Comparison of ENCODE assay signal across 8 mouse cellular contexts in genomic region chr2:181287338-181287957, GRCm38 (mm10). TPM values are rescaled to one million over a fixed set of nuclear protein-coding genes. Genes with fewer than 3 reads are reported as not detected.
DNase-seq lines count a peak whose midpoint lies in the region; ATAC-seq and TF ChIP-seq lines count a peak whose summit lies in the region.

No protein-coding gene starts in this region.

- H3K36me3 ChIP-seq in G1E (replicated peaks) (peaks cover 59% of the 10 kb centered on the region), macrophage (ENCODE audit: inconsistent target) (0 out of 2 replicates have a peak, but pooled peaks cover 4% of the 10 kb centered on the region)
- H3K36me3 ChIP-seq in forebrain, embryonic 14.5 days (ENCODE audit: control insufficient read depth, insufficient read depth, low read length), result peaks cover 6% of the 10 kb centered on the region; the same call in 1 of the 2 replicates

- H3K27ac ChIP-seq in forebrain, embryonic 14.5 days (ENCODE audit: low read depth, low read length), result peak overlapping the region; percentile 96
- peak overlapping the region; percentile 89 for H3K27ac ChIP-seq in macrophage

- WGBS in forebrain, embryonic 14.5 days, result 0% methylated on average over 13 of the region's 71 CpGs
- 0% methylated on average over 19 of the region's 71 CpGs for WGBS in macrophage (ENCODE audit: missing documents)

- peaks cover 72% of the 10 kb centered on the region for H3K79me2 ChIP-seq in macrophage (ENCODE audit: inconsistent target)

- H3K4me3 ChIP-seq in G1E (ENCODE audit: low read depth, low read length) (peak overlapping the region; percentile 79), macrophage (ENCODE audit: inconsistent target) (peak overlapping the region; percentile 69)
- H3K4me3 ChIP-seq in forebrain, embryonic 14.5 days (ENCODE audit: low read depth, low read length), result peak overlapping the region; percentile 71

- peak; percentile 64 for ATAC-seq in G1E (ENCODE audit: extremely low read depth, insufficient number of reproducible peaks, low FRiP score, poor library complexity, severe bottlenecking)
- ATAC-seq in forebrain, embryonic 14.5 days, result peak; percentile 83
- ATAC-seq in hematopoietic stem cell, adult 5-6 weeks (replicated peaks in 1 of 2; ENCODE audit: insufficient read depth in 1 of 2, low FRiP score in 2 of 2, low TSS enrichment in 1 of 2, low read depth in 1 of 2, poor library complexity in 2 of 2, severe bottlenecking in 2 of 2), result peak; percentile 40 to 64; a peak in 3 of 4 replicates

- peak overlapping the region; percentile 62 for H3K4me2 ChIP-seq in forebrain, embryonic 14.5 days (ENCODE audit: low read length)

- no peaks in the 10 kb centered on the region for H3K9me3 ChIP-seq in G1E (replicated peaks)
- no peaks in the 10 kb centered on the region for H3K9me3 ChIP-seq in forebrain, embryonic 14.5 days (replicated peaks; ENCODE audit: control insufficient read depth, low read length)

- H3K27me3 ChIP-seq in G1E (ENCODE audit: insufficient read depth, low read length), result no peaks in the 10 kb centered on the region
- H3K27me3 ChIP-seq in forebrain, embryonic 14.5 days (replicated peaks; ENCODE audit: control insufficient read depth, insufficient read depth, low read length), result no peaks in the 10 kb centered on the region

- peaks cover 31% of the 10 kb centered on the region for H3K4me1 ChIP-seq in G1E (ENCODE audit: insufficient read depth, low read depth, low read length)
- H3K4me1 ChIP-seq in forebrain, embryonic 14.5 days (ENCODE audit: control insufficient read depth, insufficient read depth, low read length), result peaks cover 19% of the 10 kb centered on the region; the same call in 1 of the 2 replicates

- peak overlapping the region; percentile 93 for H3K9ac ChIP-seq in forebrain, embryonic 14.5 days (ENCODE audit: low read length)

- DNase-seq in G1E (ENCODE audit: low spot score), result peak; percentile 93
- peak; percentile 55 for DNase-seq in c-Kit-positive CD71-positive TER-119-negative erythroid progenitor cells, embryonic 14.5 days (ENCODE audit: low read depth)
- peak; percentile 79 for DNase-seq in forebrain, embryonic 14.5 days (ENCODE audit: low spot score)
- peak; percentile 67 to 79 for DNase-seq in layer of hippocampus, postnatal 25 days (ENCODE audit: extremely low spot score in 1 of 2, low spot score in 1 of 2)
- DNase-seq in retina, postnatal 7 days (ENCODE audit: low read depth, low spot score), result peak; percentile 74
- peak; percentile 78 to 79 for DNase-seq in urinary bladder, adult 18-20 months (ENCODE audit: low spot score in 2 of 2)

- no peak for TF ChIP-seq CTCF in G1E (IDR thresholded peaks at IDR 0.05; ENCODE audit: low read depth, low read length)

RNA-seq across cellular contexts. Expression of gene Gmeb2, which starts 0.4 kb away (rescaled TPM):
- total RNA-seq in G1E (2014; fragmentation: Nextera tagmentation) (40.8 and 50.0 TPM in 2 replicates), G1E (2017) (12.8 and 15.6 TPM in 2 replicates)
- polyA plus RNA-seq in G1E (2012) (12.2 and 18.1 TPM in 2 replicates), macrophage (2018) (8.9 to 11.2 TPM (median 10.8 TPM) in 3 replicates)
- polyA plus RNA-seq in forebrain, embryonic 14.5 days (2014; fragmentation: Nextera tagmentation; extraction: Ambion mirVana), result 19.2 and 21.5 TPM in 2 replicates
- total RNA-seq in hematopoietic stem cell, adult 5-6 weeks (2017), result 14.8 and 16.9 TPM in 2 replicates
- total RNA-seq in layer of hippocampus, postnatal 25 days (2021), result 10 to 100 TPM; 16.7 to 21.1 TPM
- total RNA-seq in macrophage (2018; cell fraction: chromatin; rRNA removed), result 100 to 1,000 TPM in 6 of 26 experiments, 10 to 100 TPM in 20; 44.2 to 154 (median 63.9) TPM
- 10 to 100 TPM; 10.3 to 28.8 (median 12.7) TPM for total RNA-seq in macrophage (2018; cell fraction: cytosol; rRNA removed)
- total RNA-seq in macrophage (2018; cell fraction: nucleus; rRNA removed), result 100 to 1,000 TPM in 2 of 26 experiments, 10 to 100 TPM in 24; 27.3 to 108 (median 45.0) TPM

RNA-seq across cellular contexts. Expression of gene Stmn3, which starts 26.9 kb away (rescaled TPM):
- total RNA-seq in G1E (2014; fragmentation: Nextera tagmentation) (not detected in 2 replicates), G1E (2017) (not detected in 2 replicates)
- polyA plus RNA-seq in G1E (2012) (not detected in 2 replicates), macrophage (2018) (not detected in 3 replicates)
- 1,166 and 1,263 TPM in 2 replicates for polyA plus RNA-seq in forebrain, embryonic 14.5 days (2014; fragmentation: Nextera tagmentation; extraction: Ambion mirVana)
- not detected in 2 replicates for total RNA-seq in hematopoietic stem cell, adult 5-6 weeks (2017)
- total RNA-seq in layer of hippocampus, postnatal 25 days (2021), result 100 to 1,000 TPM; 567 to 677 TPM
- total RNA-seq in macrophage (2018; cell fraction: chromatin; rRNA removed), result not detected
- total RNA-seq in macrophage (2018; cell fraction: cytosol; rRNA removed), result under 1 TPM in 1 of 26 experiments, not detected in 25; 0.14 TPM
- not detected for total RNA-seq in macrophage (2018; cell fraction: nucleus; rRNA removed)

RNA-seq across cellular contexts. Expression of gene Rtel1, which starts 32.1 kb away (rescaled TPM):
- total RNA-seq in G1E (2014; fragmentation: Nextera tagmentation), result 79.8 and 89.5 TPM in 2 replicates
- total RNA-seq in G1E (2017), result 59.2 and 80.4 TPM in 2 replicates
- polyA plus RNA-seq in G1E (2012), result 17.9 and 24.5 TPM in 2 replicates
- polyA plus RNA-seq in forebrain, embryonic 14.5 days (2014; fragmentation: Nextera tagmentation; extraction: Ambion mirVana), result 37.0 and 40.7 TPM in 2 replicates
- total RNA-seq in hematopoietic stem cell, adult 5-6 weeks (2017), result 46.8 and 56.7 TPM in 2 replicates
- 10 to 100 TPM; 27.3 to 34.9 TPM for total RNA-seq in layer of hippocampus, postnatal 25 days (2021)
- total RNA-seq in macrophage (2018; cell fraction: chromatin; rRNA removed), result 10 to 100 TPM; 26.1 to 96.4 (median 60.6) TPM
- total RNA-seq in macrophage (2018; cell fraction: cytosol; rRNA removed), result 1 to 10 TPM; 2.9 to 8.1 (median 4.3) TPM
- total RNA-seq in macrophage (2018; cell fraction: nucleus; rRNA removed), result 10 to 100 TPM in 25 of 26 experiments, 1 to 10 TPM in 1; 9.9 to 80.6 (median 30.5) TPM
- polyA plus RNA-seq in macrophage (2018), result 4.9 to 9.2 TPM (median 5.3 TPM) in 3 replicates

RNA-seq across cellular contexts. Expression of gene Helz2, which starts 45.6 kb away (rescaled TPM):
- total RNA-seq in G1E (2014; fragmentation: Nextera tagmentation), result 23.8 and 24.3 TPM in 2 replicates
- total RNA-seq in G1E (2017), result 12.4 and 13.6 TPM in 2 replicates
- polyA plus RNA-seq in G1E (2012), result 11.6 and 13.4 TPM in 2 replicates
- 0.33 and 0.41 TPM in 2 replicates for polyA plus RNA-seq in forebrain, embryonic 14.5 days (2014; fragmentation: Nextera tagmentation; extraction: Ambion mirVana)
- total RNA-seq in hematopoietic stem cell, adult 5-6 weeks (2017), result 12.4 and 16.3 TPM in 2 replicates
- total RNA-seq in layer of hippocampus, postnatal 25 days (2021), result 1 to 10 TPM; 1.8 to 2.1 TPM
- 1,000 to 10,000 TPM in 4 of 26 experiments, 100 to 1,000 TPM in 20, 10 to 100 TPM in 2; 71.2 to 1,391 (median 498) TPM for total RNA-seq in macrophage (2018; cell fraction: chromatin; rRNA removed)
- 100 to 1,000 TPM in 7 of 26 experiments, 10 to 100 TPM in 19; 12.2 to 132 (median 71.4) TPM for total RNA-seq in macrophage (2018; cell fraction: cytosol; rRNA removed)
- 100 to 1,000 TPM in 23 of 26 experiments, 10 to 100 TPM in 3; 56.0 to 897 (median 370) TPM for total RNA-seq in macrophage (2018; cell fraction: nucleus; rRNA removed)
- 7.5 to 22.5 TPM (median 16.8 TPM) in 3 replicates for polyA plus RNA-seq in macrophage (2018)

Comparison
In these comparisons a context has a peak if more than half of its experiments do, and no peak if none do; other contexts are left out.
1. Peak in every context shown above with its lines: DNase-seq, ATAC-seq, H3K4me3 ChIP-seq and H3K27ac ChIP-seq.
2. RNA of gene Stmn3, which starts 26.9 kb away (total RNA-seq): 567 to 677 TPM in layer of hippocampus, postnatal 25 days; not detected in G1E and not detected in hematopoietic stem cell, adult 5-6 weeks; every median in the first group is over 100 times any median in the second.